Mouse (Mus musculus) forebrain, embryonic 13.5 days (tissue): ENCODE measurements around the gene Spesp1. TPM values are rescaled to one million over a fixed set of nuclear protein-coding genes. Genes with fewer than 3 reads are reported as not detected.

Experiments
- ATAC-seq: fragments of 200-750 bp; cut with Nextera tagmentation; 2 replicates; pipeline ENCODE4 v1.8.0; 2017
- H3K27ac ChIP-seq: fragments of 300-500 bp; sonication (generic); 2 replicates; pipeline ENCODE4 v1.5.1; 2015; ENCODE audit warnings: inconsistent platforms, mild to moderate bottlenecking, moderate library complexity
- H3K27me3 ChIP-seq: fragments of 300-500 bp; sonication (generic); 2 replicates; pipeline ENCODE4 v1.6.1; 2015; ENCODE audit warnings: mild to moderate bottlenecking, inconsistent platforms
- H3K36me3 ChIP-seq: fragments of 300-500 bp; sonication (generic); 2 replicates; pipeline ENCODE4 v1.6.1; 2015; ENCODE audit warnings: mild to moderate bottlenecking, inconsistent platforms; ENCODE audit not compliant: poor library complexity, severe bottlenecking
- H3K4me1 ChIP-seq: fragments of 300-500 bp; sonication (generic); 2 replicates; pipeline ENCODE4 v1.6.1; 2015; ENCODE audit warnings: inconsistent platforms
- H3K4me2 ChIP-seq: fragments of 300-500 bp; sonication (generic); 2 replicates; pipeline ENCODE4 v1.6.1; 2015; ENCODE audit warnings: inconsistent platforms, mild to moderate bottlenecking, moderate library complexity
- H3K4me3 ChIP-seq: fragments of 300-500 bp; sonication (generic); 2 replicates; pipeline ENCODE4 v1.5.1; 2015; ENCODE audit warnings: mild to moderate bottlenecking, inconsistent platforms
- H3K9ac ChIP-seq: fragments of 300-500 bp; sonication (generic); 2 replicates; pipeline ENCODE4 v1.6.1; 2015; ENCODE audit warnings: mild to moderate bottlenecking, inconsistent platforms
- H3K9me3 ChIP-seq: fragments of 300-500 bp; sonication (generic); replicated peaks from 2 replicates; pipeline ENCODE4 v1.6.1; 2016; ENCODE audit warnings: inconsistent platforms
- WGBS: fragments of 180-500 bp; shearing (Covaris S2); methylation state at CpG from one replicate; pipeline ENCODE4 v1.1.7; 2015; 5-methylcytosine and 5-hydroxymethylcytosine counted together
- polyA plus RNA-seq: library from polyadenylated mRNA; unstranded; fragments of >200 nt; fragmentation: Nextera tagmentation; extraction: Ambion mirVana; gene quantifications from 2 replicates; pipeline ENCODE4 v1.2.1, GENCODE M21; 2015

The Spesp1 gene
- polyA plus RNA-seq = not detected in 2 replicates

DNA sequence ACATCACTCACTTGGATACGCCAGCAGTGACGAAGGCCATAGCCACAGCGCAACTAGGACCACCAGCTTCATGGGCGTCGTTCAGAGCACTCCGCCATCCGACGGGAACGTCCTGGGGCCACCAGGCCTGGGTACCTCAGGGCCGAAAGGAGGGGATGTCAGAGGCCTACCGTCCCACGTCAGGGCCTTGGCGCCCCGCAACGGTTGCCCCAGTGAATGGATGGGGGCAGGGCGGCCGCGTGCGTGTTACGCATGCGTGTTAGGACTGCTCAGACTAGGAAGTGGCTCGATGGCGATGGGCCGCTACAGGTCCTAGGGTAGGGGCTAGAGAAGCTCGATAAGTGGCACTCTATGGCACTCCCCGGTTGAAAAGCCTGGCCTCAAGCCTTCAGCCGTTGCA is at the start of gene Spesp1:
Gene Spesp1 (minus strand): TSS at position 218 of the 400 bp plus-strand sequence.
- no peaks in the 10 kb centered on the region for H3K27me3 ChIP-seq
- no peaks in the 10 kb centered on the region for H3K4me1 ChIP-seq
- H3K27ac ChIP-seq = no peak within 1 kb of the TSS
- no peaks in the 10 kb centered on the region for H3K9me3 ChIP-seq
- H3K4me3 ChIP-seq = no peak within 1 kb of the TSS
- H3K9ac ChIP-seq = no peak within 1 kb of the TSS
- no peaks in the 10 kb centered on the region for H3K36me3 ChIP-seq
- no peak within 1 kb of the TSS for H3K4me2 ChIP-seq
- WGBS = 88% methylated on average over 27 of the region's 27 CpGs
- no peak for ATAC-seq

DNA sequence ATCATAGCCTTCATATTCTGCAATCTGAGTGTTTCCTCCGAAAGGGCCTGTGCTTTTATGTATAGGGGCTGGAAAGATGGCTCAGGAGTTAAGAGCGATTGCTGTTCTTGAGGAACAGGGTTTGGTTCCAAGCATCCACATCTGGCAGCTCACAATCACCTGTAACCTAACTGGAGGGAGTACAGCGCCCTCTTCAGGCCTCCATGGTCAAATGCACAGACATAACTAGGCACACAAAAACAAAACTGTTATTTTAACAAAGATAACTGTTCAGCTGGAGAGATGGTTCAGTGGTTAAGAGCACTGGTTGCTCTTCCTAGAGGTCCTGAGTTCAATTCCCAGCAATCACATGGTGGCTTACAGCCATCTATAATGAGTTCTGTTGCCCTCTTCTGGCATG is 44.0 kb upstream of the Spesp1 start:
- Histone ChIP-seq H3K27ac (no peak overlapping the region), H3K27me3 (no peaks in the 10 kb centered on the region), H3K4me1 (0 out of 2 replicates have a peak, but pooled peaks cover 3% of the 10 kb centered on the region), H3K4me3 (no peak overlapping the region), H3K36me3 (no peaks in the 10 kb centered on the region), H3K9me3 (peaks cover 2% of the 10 kb centered on the region), H3K9ac (no peak overlapping the region), H3K4me2 (no peak overlapping the region)
- ATAC-seq = no peak
- 68% methylated on average over 3 of the region's 3 CpGs for WGBS

DNA sequence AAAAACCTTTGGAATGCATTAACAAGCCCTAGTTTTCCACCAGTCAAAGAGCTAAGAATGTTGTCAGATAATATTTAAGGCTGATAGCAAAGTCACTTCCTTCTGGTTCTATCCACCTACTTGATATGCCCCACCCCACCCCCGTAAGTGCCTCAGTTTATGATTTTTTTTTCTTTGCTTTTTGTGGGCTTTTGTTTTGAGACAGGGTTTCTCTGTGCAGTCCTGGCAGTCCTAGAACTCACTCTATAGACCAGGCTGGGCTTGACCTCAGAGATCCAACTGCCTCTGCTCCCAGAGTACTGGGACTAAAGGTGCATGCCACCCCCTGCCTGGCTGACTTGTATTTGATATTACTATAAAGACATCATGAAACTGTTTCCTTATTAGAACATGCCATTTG is 41.8 kb upstream of the Spesp1 start:
- WGBS = 78% methylated on average over 1 of the region's 1 CpGs

DNA sequence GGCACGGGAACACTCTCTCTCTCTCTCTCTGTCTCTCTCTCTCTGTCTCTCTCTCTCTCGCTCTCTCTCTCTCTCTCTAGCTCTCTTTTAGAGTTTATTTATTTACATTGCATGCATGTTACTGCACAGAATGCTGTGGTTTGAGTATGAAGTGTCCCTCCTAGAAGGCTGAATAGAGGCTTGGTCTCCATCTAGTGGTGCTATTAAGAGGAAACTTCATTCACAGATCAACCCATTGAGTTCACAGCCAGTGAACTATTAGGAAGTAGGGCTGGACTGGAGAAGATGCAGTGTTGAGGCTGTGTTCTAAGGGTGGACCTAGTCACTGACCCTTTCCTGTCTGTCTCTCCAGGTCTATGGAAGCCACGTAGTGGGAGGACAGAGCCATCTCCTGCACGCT is 36.7 kb upstream of the Spesp1 start:
- Histone ChIP-seq H3K9ac (no peak overlapping the region), H3K27ac (no peak overlapping the region), H3K4me1 (0 out of 2 replicates have a peak, but pooled peaks cover 3% of the 10 kb centered on the region), H3K36me3 (no peaks in the 10 kb centered on the region), H3K27me3 (no peaks in the 10 kb centered on the region), H3K4me2 (no peak overlapping the region), H3K4me3 (no peak overlapping the region), H3K9me3 (peaks cover 8% of the 10 kb centered on the region)
- WGBS = 87% methylated on average over 4 of the region's 4 CpGs
- no peak for ATAC-seq

More for the DNA sequence above, 41.8 kb upstream of the Spesp1 start:
- no peaks in the 10 kb centered on the region for H3K36me3 ChIP-seq
- H3K4me1 ChIP-seq = 0 out of 2 replicates have a peak, but pooled peaks cover 3% of the 10 kb centered on the region
- H3K27me3 ChIP-seq = no peaks in the 10 kb centered on the region
- H3K27ac ChIP-seq = no peak overlapping the region
- no peak overlapping the region for H3K4me3 ChIP-seq
- H3K4me2 ChIP-seq = no peak overlapping the region
- ATAC-seq = no peak
- H3K9ac ChIP-seq = no peak overlapping the region
- peaks cover 4% of the 10 kb centered on the region for H3K9me3 ChIP-seq

DNA sequence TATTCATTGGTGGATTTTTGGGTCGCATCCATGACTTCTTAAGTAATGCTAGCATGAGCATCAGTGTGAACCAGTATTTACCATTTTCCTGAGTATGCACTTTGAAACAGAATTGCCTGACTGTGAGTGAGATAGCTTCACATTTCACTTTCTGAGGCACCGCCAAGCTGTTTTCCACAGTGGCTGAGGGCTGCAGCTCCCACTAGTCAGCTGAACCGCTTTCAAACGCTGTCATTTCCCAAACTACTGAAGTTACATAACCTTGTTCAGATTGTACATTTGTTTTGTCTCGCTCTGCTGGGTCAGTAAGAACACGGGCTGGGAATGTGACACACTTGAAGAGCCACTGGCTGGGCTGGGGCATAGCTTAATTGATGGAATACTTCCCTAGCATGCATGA is 33.5 kb upstream of the Spesp1 start:
- Histone ChIP-seq H3K27ac (no peak overlapping the region), H3K9me3 (0 out of 2 replicates have a peak, but pooled peaks cover 4% of the 10 kb centered on the region), H3K4me3 (no peak overlapping the region), H3K27me3 (no peaks in the 10 kb centered on the region), H3K4me2 (no peak overlapping the region), H3K9ac (no peak overlapping the region), H3K4me1 (no peaks in the 10 kb centered on the region), H3K36me3 (no peaks in the 10 kb centered on the region)
- WGBS = 96% methylated on average over 6 of the region's 6 CpGs
- ATAC-seq = no peak

DNA sequence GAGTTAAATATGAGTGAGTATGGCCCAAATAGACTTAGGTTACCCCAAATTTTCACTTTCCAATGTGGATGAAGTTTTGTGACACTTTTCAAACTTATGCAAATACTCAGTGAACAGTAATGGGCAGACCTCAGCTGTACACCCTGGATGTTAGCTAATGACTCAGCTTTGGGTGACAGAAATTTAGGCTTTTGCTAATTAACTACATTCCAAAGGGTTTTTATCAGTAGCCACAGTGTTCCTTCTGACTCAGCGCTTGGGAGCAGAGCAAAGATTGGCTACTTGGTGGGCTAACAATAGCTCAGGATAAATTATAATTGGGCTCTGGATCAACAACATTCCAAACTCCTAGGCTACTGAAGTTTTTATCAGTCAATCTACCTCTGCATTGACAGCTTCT is 14.9 kb upstream of the Spesp1 start:
- ATAC-seq = no peak
- H3K9ac ChIP-seq = no peak overlapping the region
- no peak overlapping the region for H3K27ac ChIP-seq
- H3K4me3 ChIP-seq = no peak overlapping the region
- H3K36me3 ChIP-seq = no peaks in the 10 kb centered on the region
- H3K27me3 ChIP-seq = no peaks in the 10 kb centered on the region
- peaks cover 16% of the 10 kb centered on the region for H3K4me1 ChIP-seq
- 17% methylated on average over 1 of the region's 1 CpGs for WGBS
- H3K9me3 ChIP-seq = no peaks in the 10 kb centered on the region
- H3K4me2 ChIP-seq = no peak overlapping the region

DNA sequence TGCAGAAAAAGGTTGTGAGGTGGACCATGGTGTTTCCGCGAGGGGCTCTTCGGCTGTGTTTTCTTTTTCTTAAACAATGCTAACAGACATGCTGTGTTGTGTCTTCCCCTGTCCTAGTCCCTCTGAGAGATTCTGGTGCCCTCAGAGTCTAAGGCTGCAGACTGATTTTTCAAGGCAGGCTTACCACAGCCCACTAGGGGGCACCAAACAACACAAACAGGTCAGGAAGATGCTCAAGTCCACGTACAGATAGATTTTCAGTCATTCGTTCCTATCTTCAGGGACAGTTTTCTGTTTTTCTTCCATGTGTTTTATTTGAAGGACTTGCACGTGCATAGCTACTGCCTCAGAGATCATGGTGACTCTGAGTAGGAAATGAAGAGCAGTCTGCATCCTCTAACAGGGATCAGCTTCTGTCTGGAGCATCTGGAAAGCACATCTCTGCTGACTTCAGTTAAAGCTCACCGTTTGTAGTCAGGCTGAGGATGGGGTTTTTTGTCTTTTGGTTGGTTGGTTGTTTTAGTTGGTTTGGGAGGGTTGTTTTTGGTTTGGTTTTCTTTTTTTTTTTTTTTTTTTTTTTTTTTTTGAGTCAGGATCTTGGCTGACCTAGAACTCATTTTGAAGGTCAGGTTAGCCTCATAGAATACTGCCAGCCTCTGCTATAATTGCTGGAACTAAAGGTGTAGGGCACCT is 13.1 kb upstream of the Spesp1 start:
- no peaks in the 10 kb centered on the region for H3K36me3 ChIP-seq
- no peak overlapping the region for H3K4me3 ChIP-seq
- no peak overlapping the region for H3K4me2 ChIP-seq
- H3K27ac ChIP-seq = no peak overlapping the region
- no peaks in the 10 kb centered on the region for H3K27me3 ChIP-seq
- 28% methylated on average over 7 of the region's 7 CpGs for WGBS
- ATAC-seq = no peak
- peaks cover 16% of the 10 kb centered on the region for H3K4me1 ChIP-seq
- H3K9me3 ChIP-seq = no peaks in the 10 kb centered on the region
- no peak overlapping the region for H3K9ac ChIP-seq

DNA sequence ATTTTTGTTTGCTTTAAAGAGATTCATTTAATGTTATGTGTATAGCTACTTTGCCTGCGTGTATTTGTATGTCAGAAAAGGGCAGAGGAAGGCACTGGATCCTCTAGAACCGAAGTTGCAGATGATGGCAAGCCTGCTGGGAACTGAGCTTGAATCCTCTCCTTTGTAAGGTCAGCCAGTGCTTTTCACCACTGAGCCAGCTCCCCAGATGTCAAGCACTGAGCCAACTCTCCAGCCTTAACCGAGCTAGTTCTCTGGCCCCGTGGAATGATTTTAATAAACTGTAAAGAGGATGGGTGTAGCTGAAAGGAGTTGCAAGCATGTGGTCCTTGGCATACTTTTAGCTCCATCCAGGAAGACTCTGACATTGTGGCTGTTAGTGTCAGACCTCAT is 5.6 kb upstream of the Spesp1 start:
- no peaks in the 10 kb centered on the region for H3K4me1 ChIP-seq
- H3K36me3 ChIP-seq = no peaks in the 10 kb centered on the region
- H3K4me2 ChIP-seq = no peak overlapping the region
- H3K4me3 ChIP-seq = no peak overlapping the region
- no peaks in the 10 kb centered on the region for H3K9me3 ChIP-seq
- no peak overlapping the region for H3K9ac ChIP-seq
- ATAC-seq = no peak
- no peaks in the 10 kb centered on the region for H3K27me3 ChIP-seq
- WGBS = 78% methylated on average over 4 of the region's 4 CpGs
- H3K27ac ChIP-seq = no peak overlapping the region

DNA sequence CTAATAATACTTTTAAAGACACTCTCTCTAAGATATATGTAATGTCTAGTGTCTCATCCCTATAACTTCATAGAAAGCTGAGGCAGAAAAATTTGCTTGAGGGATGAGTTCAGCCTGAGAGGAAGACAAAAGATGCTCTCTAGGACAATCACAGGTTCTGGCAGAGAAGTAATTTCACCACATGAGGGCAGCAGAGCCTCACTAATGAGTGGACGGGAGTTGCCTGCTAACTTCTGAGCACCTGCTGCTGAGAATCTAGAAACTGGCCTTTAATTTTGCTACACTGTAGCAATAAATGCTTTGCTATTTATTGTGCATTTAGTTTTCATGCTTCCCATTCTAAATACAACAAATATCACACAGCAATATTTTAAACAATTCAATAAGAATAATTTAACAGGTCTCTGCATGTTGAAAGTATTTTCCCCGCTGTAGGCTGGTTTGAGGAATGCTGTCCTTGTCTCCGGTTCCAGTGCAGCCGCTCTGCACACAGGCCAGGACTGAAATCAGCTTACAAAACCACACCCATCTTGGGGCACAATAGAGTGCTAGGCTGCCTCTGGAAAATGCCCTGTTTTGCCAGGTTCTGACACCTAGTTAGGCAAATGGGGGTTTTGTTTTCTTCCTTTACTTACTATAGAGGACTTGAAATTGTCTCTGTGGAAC is 5.1 kb upstream of the Spesp1 start:
- H3K4me2 ChIP-seq = no peak overlapping the region
- 32% methylated on average over 4 of the region's 4 CpGs for WGBS
- H3K36me3 ChIP-seq = no peaks in the 10 kb centered on the region
- ATAC-seq = no peak
- H3K9me3 ChIP-seq = no peaks in the 10 kb centered on the region
- no peak overlapping the region for H3K4me3 ChIP-seq
- no peak overlapping the region for H3K9ac ChIP-seq
- no peak overlapping the region for H3K27ac ChIP-seq
- no peaks in the 10 kb centered on the region for H3K4me1 ChIP-seq
- H3K27me3 ChIP-seq = no peaks in the 10 kb centered on the region

DNA sequence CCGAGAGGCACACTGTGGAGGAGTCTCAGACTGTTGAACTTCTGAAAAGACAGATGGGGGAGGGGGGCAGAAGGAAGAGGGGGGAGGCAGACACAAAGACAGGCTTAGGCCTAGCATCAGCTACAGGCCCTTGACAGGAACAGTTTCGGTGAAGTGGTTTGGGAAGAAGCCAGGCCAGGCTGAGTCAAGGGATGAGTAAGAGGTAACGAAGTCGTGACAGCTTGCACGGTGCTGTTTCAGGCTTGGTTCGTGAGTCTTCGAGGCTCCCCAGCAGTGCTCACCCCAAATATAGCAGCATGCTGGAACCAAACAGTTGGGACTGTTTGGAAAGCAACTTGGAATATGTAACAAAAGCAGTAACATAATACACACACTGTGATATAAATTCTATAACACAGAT is 2.3 kb upstream of the Spesp1 start:
- H3K4me1 ChIP-seq = no peaks in the 10 kb centered on the region
- H3K4me3 ChIP-seq = no peak overlapping the region
- no peaks in the 10 kb centered on the region for H3K9me3 ChIP-seq
- WGBS = 83% methylated on average over 7 of the region's 7 CpGs
- H3K27ac ChIP-seq = no peak overlapping the region
- no peak for ATAC-seq
- no peaks in the 10 kb centered on the region for H3K27me3 ChIP-seq
- no peak overlapping the region for H3K9ac ChIP-seq
- no peak overlapping the region for H3K4me2 ChIP-seq
- no peaks in the 10 kb centered on the region for H3K36me3 ChIP-seq

DNA sequence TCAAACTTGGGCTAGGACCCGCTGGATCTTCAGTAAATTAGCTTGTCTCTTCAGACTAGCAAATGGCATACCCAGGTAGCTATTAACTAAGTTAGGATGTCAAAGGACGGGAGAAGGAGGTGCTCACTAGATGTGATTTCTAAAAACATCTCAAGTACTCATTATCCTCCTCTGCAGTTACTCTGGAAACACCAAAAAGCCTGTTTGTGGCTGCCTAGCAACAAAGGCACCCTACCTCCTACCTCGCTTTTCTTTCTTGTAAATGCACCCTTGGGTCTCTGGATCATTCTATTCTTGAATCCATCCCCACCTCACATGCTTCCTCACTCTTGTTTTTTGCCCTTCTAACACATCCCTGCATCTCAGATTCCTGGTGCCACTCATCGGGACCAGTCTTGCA is 5.1 kb downstream of the Spesp1 start:
- Histone ChIP-seq H3K27ac (no peak overlapping the region), H3K9me3 (no peaks in the 10 kb centered on the region), H3K27me3 (no peaks in the 10 kb centered on the region), H3K9ac (no peak overlapping the region), H3K36me3 (no peaks in the 10 kb centered on the region), H3K4me2 (no peak overlapping the region), H3K4me3 (no peak overlapping the region), H3K4me1 (no peaks in the 10 kb centered on the region)
- no peak for ATAC-seq
- 55% methylated on average over 4 of the region's 4 CpGs for WGBS

DNA sequence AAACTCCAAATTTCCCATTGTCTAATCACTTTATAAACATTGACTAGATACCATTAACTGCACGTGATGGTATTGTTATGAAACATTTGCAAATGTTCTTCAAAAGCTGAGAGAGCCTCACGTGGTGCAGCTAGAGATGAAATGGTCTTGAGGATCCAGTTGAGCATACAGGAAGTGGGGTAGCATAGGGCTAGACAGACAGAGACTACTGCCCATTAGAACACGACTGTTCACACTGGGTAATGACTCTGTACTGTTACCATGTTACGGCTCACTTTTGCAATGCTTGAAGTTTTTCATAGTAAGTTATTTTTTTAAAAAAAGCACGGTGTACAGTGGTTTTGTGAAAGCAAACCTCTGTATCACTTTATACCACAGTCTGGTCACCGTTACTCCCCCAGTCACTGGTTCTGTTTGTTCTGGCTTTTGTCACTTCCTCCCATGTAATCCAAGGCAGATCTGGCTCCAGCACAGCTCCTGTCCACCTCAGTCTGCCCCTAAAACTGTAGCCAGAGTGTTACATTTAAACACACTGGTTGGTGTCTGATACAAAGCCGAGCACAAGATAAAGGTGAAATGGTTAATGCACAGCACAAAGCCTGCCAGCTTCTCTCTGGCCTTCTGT is 11.1 kb downstream of the Spesp1 start:
- Histone ChIP-seq H3K9ac (no peak overlapping the region), H3K9me3 (no peaks in the 10 kb centered on the region), H3K27me3 (no peaks in the 10 kb centered on the region), H3K27ac (no peak overlapping the region), H3K4me3 (no peak overlapping the region), H3K4me1 (no peaks in the 10 kb centered on the region), H3K36me3 (no peaks in the 10 kb centered on the region), H3K4me2 (no peak overlapping the region)
- ATAC-seq = no peak
- WGBS = 74% methylated on average over 7 of the region's 7 CpGs
